Mouse (Mus musculus): ENCODE data around the gene Cacng6.

DNA sequence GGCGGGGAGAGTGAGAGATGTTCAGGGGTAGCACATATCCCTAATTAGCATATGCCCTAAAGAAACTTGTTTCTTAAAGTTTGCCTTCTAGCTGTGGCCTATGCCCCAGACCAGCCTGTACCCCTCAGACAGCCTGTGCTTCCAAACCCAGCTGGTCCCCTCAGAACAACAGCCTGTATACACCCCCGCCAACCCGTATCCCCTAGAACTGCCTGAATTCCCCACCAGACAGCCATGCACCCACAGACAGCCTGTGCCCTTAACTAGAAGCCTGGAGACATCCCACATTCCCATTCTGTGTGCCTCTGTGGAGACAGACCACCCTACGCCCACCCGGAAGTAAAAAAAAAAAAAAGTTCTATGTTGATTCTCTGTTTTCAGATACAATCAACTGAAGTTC lies 1.1 kb downstream of the Cacng6 start:
- TF ChIP-seq POLR2A (IDR thresholded peaks at IDR 0.05; ENCODE audit: insufficient read length, low read depth) (no peak), TCF12 (IDR thresholded peaks at IDR 0.05; ENCODE audit: insufficient read depth, poor library complexity, severe bottlenecking) (no peak), USF1 (IDR thresholded peaks at IDR 0.05; ENCODE audit: low read depth) (no peak)

All from myocyte (in vitro differentiated cells).